Mouse (Mus musculus) E14TG2a.4 (cell line): Measurements from ENCODE around the gene Id2.

Source experiments
- CTCF ChIP-seq: conservative IDR thresholded peaks from 2 replicates; pipeline ENCODE4 v1.5.1; 2014; ENCODE audit warnings: low read length
- NANOG ChIP-seq: IDR thresholded peaks from 2 replicates; pipeline ENCODE4 v1.6.1; 2014; ENCODE audit warnings: borderline replicate concordance, low read length, mixed read lengths
- POU5F1 ChIP-seq: IDR thresholded peaks from 2 replicates; pipeline ENCODE4 v1.6.1; 2014; ENCODE audit warnings: low read length, borderline replicate concordance

DNA sequence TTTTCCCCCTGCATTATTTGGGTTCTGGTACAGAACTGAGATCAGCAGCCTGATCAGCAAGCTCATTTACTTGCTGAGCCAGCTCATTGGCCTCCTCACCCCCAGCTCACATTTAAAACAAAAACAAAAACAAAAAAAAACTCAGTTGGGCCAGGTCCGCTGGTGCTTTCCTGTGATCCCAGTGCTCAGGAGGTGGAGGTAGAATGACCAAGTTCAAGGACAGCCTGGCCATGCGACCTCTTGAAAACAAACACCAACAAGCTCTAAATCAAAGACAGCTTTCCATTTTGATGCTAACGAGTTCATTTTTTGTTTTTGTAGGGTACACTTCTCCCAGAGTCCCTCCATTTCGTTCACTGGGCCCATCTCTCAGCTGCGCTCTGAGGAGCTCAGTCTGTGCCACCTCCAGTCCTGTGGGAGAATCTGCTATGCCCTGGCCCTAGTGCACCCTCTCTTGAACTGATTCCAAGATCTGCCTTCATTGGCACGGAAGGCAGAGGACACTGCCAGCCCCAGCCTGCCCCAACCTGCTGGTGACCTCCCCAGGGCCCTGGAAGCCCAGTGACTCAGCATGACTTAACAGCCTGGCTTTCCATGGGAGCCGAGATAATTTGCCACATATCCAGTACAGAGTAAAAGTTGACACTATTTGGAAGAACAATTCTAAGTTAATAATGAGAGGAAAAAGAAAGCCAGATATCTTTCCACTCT, 13.2 kb upstream of the Id2 start:
- TF ChIP-seq CTCF, result no peak
- TF ChIP-seq NANOG, result no peak
- TF ChIP-seq POU5F1, result no peak
